Mouse (Mus musculus) lung, postnatal 0 days (tissue): Measurements from ENCODE around the gene Rassf8. TPM values are rescaled to one million over a fixed set of nuclear protein-coding genes. Genes with fewer than 3 reads are reported as not detected.
A peak's percentile ranks its signal among the peaks of the same experiment; 100 is the strongest.

Source experiments
- ATAC-seq: fragments of 200-750 bp; cut with Nextera tagmentation; 2 replicates; pipeline ENCODE4 v1.8.0; 2017; ENCODE audit warnings: moderate library complexity
- DNase-seq: peaks from one replicate; pipeline ENCODE4 v3.0.0-alpha.2; 2016; ENCODE audit warnings: low spot score
- H3K27ac ChIP-seq: fragments of 300-500 bp; sonication (generic); 2 replicates; pipeline ENCODE4 v1.5.1; 2014; ENCODE audit warnings: antibody characterized with exemption, mild to moderate bottlenecking, low read length, mixed read lengths
- H3K27me3 ChIP-seq: fragments of 300-500 bp; sonication (generic); replicated peaks from 2 replicates; pipeline ENCODE4 v1.6.1; 2014; ENCODE audit warnings: low read length, mixed read lengths; ENCODE audit not compliant: insufficient read depth
- H3K36me3 ChIP-seq: fragments of 300-500 bp; sonication (generic); 2 replicates; pipeline ENCODE4 v1.6.1; 2014; ENCODE audit warnings: low read length, mixed read lengths; ENCODE audit not compliant: insufficient read depth
- H3K4me1 ChIP-seq: fragments of 300-500 bp; sonication (generic); 2 replicates; pipeline ENCODE4 v1.6.1; 2014; ENCODE audit warnings: antibody characterized with exemption, low read depth, low read length, mixed read lengths; ENCODE audit not compliant: insufficient read depth
- H3K4me2 ChIP-seq: fragments of 300-500 bp; sonication (generic); replicated peaks from 2 replicates; pipeline ENCODE4 v1.6.1; 2014; ENCODE audit warnings: low read depth, mild to moderate bottlenecking, low read length, moderate library complexity, mixed read lengths
- H3K4me3 ChIP-seq: fragments of 300-500 bp; sonication (generic); 2 replicates; pipeline ENCODE4 v1.5.1; 2014; ENCODE audit warnings: low read depth, low read length
- H3K9ac ChIP-seq: fragments of 300-500 bp; sonication (generic); replicated peaks from 2 replicates; pipeline ENCODE4 v1.6.1; 2014; ENCODE audit warnings: low read depth, mild to moderate bottlenecking
- H3K9me3 ChIP-seq: fragments of 300-500 bp; sonication (generic); 2 replicates; pipeline ENCODE4 v1.6.1; 2016; ENCODE audit warnings: low read length, mixed read lengths
- CTCF ChIP-seq: IDR thresholded peaks from 2 replicates; pipeline ENCODE4 v1.5.1; 2016; ENCODE audit warnings: antibody characterized with exemption, mild to moderate bottlenecking
- EP300 ChIP-seq: IDR thresholded peaks from 2 replicates; pipeline ENCODE4 v1.6.1; 2016; ENCODE audit warnings: antibody characterized with exemption, mild to moderate bottlenecking, control low read depth
- WGBS: fragments of 180-500 bp; shearing (Covaris S2); extraction: QIAGEN DNeasy Blood & Tissue Kit; methylation state at CpG from one replicate; pipeline ENCODE4 v1.1.7; 2014; 5-methylcytosine and 5-hydroxymethylcytosine counted together
- polyA plus RNA-seq: library from polyadenylated mRNA; unstranded; fragments of >200 nt; fragmentation: Nextera tagmentation; extraction: Ambion mirVana; gene quantifications from 2 replicates; pipeline ENCODE4 v1.2.1, GENCODE M21; 2015

Gene Rassf8
- polyA plus RNA-seq, 1 experiment from 2014 or later = 15.1 TPM

- H3K36me3 ChIP-seq = no peaks in the 10 kb centered on the region
- no peak overlapping the region for H3K4me3 ChIP-seq
- ATAC-seq (no peak), DNase-seq (no peak)
- H3K9me3 ChIP-seq = no peaks in the 10 kb centered on the region
- no peak overlapping the region for H3K4me2 ChIP-seq
- no peak overlapping the region for H3K9ac ChIP-seq
- no peaks in the 10 kb centered on the region for H3K27me3 ChIP-seq
- TF ChIP-seq CTCF (no peak), EP300 (no peak)
- no peak overlapping the region for H3K27ac ChIP-seq
- WGBS = 87% methylated on average over 8 of the region's 8 CpGs
- H3K4me1 ChIP-seq = no peaks in the 10 kb centered on the region
Observed at GRCm38 (mm10) chr6:145847661-145848060, 101.1 kb downstream of the Rassf8 start.

DNA sequence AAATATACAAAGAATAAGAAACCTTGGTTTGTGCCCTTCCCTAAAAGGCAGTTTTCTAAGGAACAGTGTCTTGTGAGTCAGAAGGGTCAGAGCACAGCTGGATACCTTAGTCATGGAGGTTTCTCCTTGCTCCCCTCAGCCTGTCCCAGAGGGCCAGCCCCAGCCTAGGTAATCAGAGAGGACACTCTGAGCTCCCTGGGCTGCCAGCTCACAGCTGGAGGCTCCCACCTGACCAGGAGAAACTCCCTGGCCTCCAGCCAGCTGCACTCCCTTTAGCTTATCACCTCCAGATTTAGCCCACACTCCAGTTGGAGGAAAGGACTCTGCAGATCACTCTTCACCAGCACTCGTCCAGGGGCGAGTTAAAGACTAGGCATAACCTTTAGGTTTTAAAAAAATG, 104.2 kb downstream of the Rassf8 start:
- Histone ChIP-seq H3K36me3 (no peaks in the 10 kb centered on the region), H3K4me3 (no peak overlapping the region), H3K4me2 (no peak overlapping the region), H3K9me3 (no peaks in the 10 kb centered on the region), H3K27ac (no peak overlapping the region), H3K4me1 (no peaks in the 10 kb centered on the region), H3K9ac (no peak overlapping the region), H3K27me3 (no peaks in the 10 kb centered on the region)
- DNase-seq = peak; percentile 33
- no peak for TF ChIP-seq CTCF
- TF ChIP-seq EP300 = no peak
- ATAC-seq = peak; percentile 34
- WGBS = 27% methylated on average over 2 of the region's 2 CpGs

- no peak; the same call in 1 of the 2 replicates for ATAC-seq
- H3K9me3 ChIP-seq = no peaks in the 10 kb centered on the region
- peak; percentile 21 for DNase-seq
- 39% methylated on average over 11 of the region's 11 CpGs for WGBS
- no peak overlapping the region for H3K27ac ChIP-seq
- H3K4me3 ChIP-seq = no peak overlapping the region
- H3K9ac ChIP-seq = no peak overlapping the region
- no peak for TF ChIP-seq CTCF
- TF ChIP-seq EP300 = no peak
- no peaks in the 10 kb centered on the region for H3K4me1 ChIP-seq
- H3K27me3 ChIP-seq = no peaks in the 10 kb centered on the region
- H3K4me2 ChIP-seq = no peak overlapping the region
- no peaks in the 10 kb centered on the region for H3K36me3 ChIP-seq
Observed at GRCm38 (mm10) chr6:145851956-145852355, 105.4 kb downstream of the Rassf8 start.

GRCm38 (mm10) chr6:145852708-145853107, 106.2 kb downstream of the Rassf8 start:
- H3K27ac ChIP-seq = no peak overlapping the region
- DNase-seq = no peak
- WGBS = 92% methylated on average over 7 of the region's 7 CpGs
- no peak overlapping the region for H3K9ac ChIP-seq
- ATAC-seq = no peak
- TF ChIP-seq CTCF (no peak), EP300 (no peak)
- no peaks in the 10 kb centered on the region for H3K27me3 ChIP-seq
- H3K36me3 ChIP-seq = no peaks in the 10 kb centered on the region
- H3K9me3 ChIP-seq = no peaks in the 10 kb centered on the region
- H3K4me2 ChIP-seq = no peak overlapping the region
- no peak overlapping the region for H3K4me3 ChIP-seq
- no peaks in the 10 kb centered on the region for H3K4me1 ChIP-seq

GRCm38 (mm10) chr6:145853356-145854079, 107.0 kb downstream of the Rassf8 start:
- ATAC-seq (no peak), DNase-seq (no peak)
- no peaks in the 10 kb centered on the region for H3K9me3 ChIP-seq
- 84% methylated on average over 10 of the region's 10 CpGs for WGBS
- H3K4me1 ChIP-seq = no peaks in the 10 kb centered on the region
- no peak overlapping the region for H3K4me3 ChIP-seq
- H3K36me3 ChIP-seq = no peaks in the 10 kb centered on the region
- no peaks in the 10 kb centered on the region for H3K27me3 ChIP-seq
- no peak overlapping the region for H3K9ac ChIP-seq
- no peak for TF ChIP-seq CTCF
- no peak for TF ChIP-seq EP300
- no peak overlapping the region for H3K4me2 ChIP-seq
- no peak overlapping the region for H3K27ac ChIP-seq

DNA sequence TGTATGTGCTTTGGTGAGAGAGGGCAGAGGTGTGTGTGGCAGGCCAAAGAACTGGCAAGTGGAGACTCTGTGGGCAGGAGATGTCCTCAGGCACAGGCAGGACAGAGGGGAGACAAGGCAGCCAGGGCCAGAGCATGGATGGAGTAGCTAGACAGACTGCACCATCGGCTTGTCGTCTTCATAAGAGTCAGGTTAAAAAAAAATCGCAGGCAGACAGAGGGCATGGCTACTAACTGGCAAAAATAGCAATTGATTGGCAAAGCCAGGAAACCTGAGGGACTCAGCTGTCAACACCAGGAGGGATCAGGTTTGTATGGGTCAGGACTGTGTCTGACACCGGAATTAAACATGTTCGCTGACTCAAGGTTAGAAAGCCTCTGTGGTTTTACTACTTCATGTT, 108.2 kb downstream of the Rassf8 start:
- no peak overlapping the region for H3K4me3 ChIP-seq
- H3K27me3 ChIP-seq = no peaks in the 10 kb centered on the region
- WGBS = 67% methylated on average over 5 of the region's 5 CpGs
- H3K27ac ChIP-seq = no peak overlapping the region
- ATAC-seq (no peak), DNase-seq (no peak)
- no peaks in the 10 kb centered on the region for H3K4me1 ChIP-seq
- TF ChIP-seq CTCF = no peak
- no peak for TF ChIP-seq EP300
- H3K9ac ChIP-seq = no peak overlapping the region
- no peaks in the 10 kb centered on the region for H3K36me3 ChIP-seq
- no peak overlapping the region for H3K4me2 ChIP-seq
- H3K9me3 ChIP-seq = no peaks in the 10 kb centered on the region
